Mouse (Mus musculus) heart, embryonic 10.5 days (tissue): ENCODE measurements around the gene Olfr1336. TPM values are rescaled to one million over a fixed set of nuclear protein-coding genes. Genes with fewer than 3 reads are reported as not detected.

ENCODE experiments used
- DNase-seq: peaks from one replicate; pipeline ENCODE4 v3.0.0-alpha.2; 2017; ENCODE audit warnings: low spot score
- H3K27ac ChIP-seq: fragments of 300-500 bp; sonication (generic); 2 replicates; pipeline ENCODE4 v1.5.1; 2016; ENCODE audit warnings: mild to moderate bottlenecking
- H3K27me3 ChIP-seq: fragments of 300-500 bp; sonication (generic); 2 replicates; pipeline ENCODE4 v1.6.1; 2016; ENCODE audit warnings: mild to moderate bottlenecking; ENCODE audit not compliant: poor library complexity, insufficient read depth, severe bottlenecking
- H3K36me3 ChIP-seq: fragments of 300-500 bp; sonication (generic); 2 replicates; pipeline ENCODE4 v1.6.1; 2016; ENCODE audit warnings: mild to moderate bottlenecking, moderate library complexity
- H3K4me1 ChIP-seq: fragments of 300-500 bp; sonication (generic); 2 replicates; pipeline ENCODE4 v1.6.1; 2016; ENCODE audit warnings: mild to moderate bottlenecking
- H3K4me3 ChIP-seq: fragments of 300-500 bp; sonication (generic); 2 replicates; pipeline ENCODE4 v1.5.1; 2016; ENCODE audit warnings: mild to moderate bottlenecking, moderate library complexity
- H3K9me3 ChIP-seq: fragments of 300-500 bp; sonication (generic); 2 replicates; pipeline ENCODE4 v1.6.1; 2016; ENCODE audit warnings: mild to moderate bottlenecking, moderate library complexity
- WGBS: fragments of 180-500 bp; shearing (Covaris S2); methylation state at CpG from one replicate; pipeline ENCODE4 v1.1.7; 2016; 5-methylcytosine and 5-hydroxymethylcytosine counted together
- polyA plus RNA-seq: library from polyadenylated mRNA; unstranded; fragments of >200 nt; fragmentation: Nextera tagmentation; extraction: Ambion mirVana; gene quantifications from 2 replicates; pipeline ENCODE4 v1.2.1, GENCODE M21; 2016

The Olfr1336 gene
- polyA plus RNA-seq, 1 experiment from 2014 or later = not detected

DNA sequence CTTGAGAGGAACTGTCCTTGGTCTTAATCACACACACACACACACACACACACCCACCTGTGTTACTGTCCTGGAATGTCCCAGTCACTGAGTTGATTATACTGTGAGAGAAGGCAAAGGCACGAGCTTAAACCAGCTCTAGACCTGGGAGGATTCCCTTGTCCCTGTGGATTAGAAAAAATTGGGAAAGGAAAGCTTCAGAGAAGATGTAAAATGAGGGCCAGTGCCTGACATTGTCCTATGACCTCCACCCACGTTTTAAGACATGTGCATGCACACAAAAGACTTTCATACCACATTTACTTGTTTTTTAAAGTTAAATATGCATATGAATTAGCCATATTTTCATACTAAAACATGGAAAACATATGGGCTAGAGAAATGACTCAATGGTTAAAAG lies 30.9 kb downstream of the Olfr1336 start, which contains the start of gene Olfr5:
Olfr5 (minus strand) TSS at position 101 of the 400 bp plus-strand sequence.
- WGBS = 32% methylated on average over 2 of the region's 2 CpGs
- Histone ChIP-seq H3K27me3 (no peaks in the 10 kb centered on the region), H3K27ac (no peak within 1 kb of the TSS), H3K4me1 (no peaks in the 10 kb centered on the region), H3K9me3 (peaks cover 9% of the 10 kb centered on the region; the same call in 1 of the 2 replicates), H3K36me3 (no peaks in the 10 kb centered on the region), H3K4me3 (no peak within 1 kb of the TSS)
- DNase-seq = no peak

DNA sequence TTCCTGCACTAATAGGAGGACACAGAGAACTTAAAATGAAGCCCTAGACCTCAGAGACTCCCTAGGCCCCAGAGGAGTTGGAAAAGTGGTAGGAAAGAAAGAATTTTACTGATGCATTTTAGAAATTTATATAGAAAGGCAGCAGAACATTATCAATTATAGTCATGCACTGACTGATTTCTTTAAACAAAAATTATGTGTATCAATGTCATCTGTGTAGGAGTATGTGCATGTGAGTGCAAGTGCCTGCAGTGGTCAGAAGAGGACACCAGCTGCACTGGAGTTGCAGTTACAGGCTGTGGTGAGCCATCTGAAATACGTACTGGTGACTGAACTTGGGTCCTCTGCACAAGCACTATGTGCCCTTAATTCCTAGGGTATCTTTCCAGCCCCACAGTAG lies 43.7 kb downstream of the Olfr1336 start, which contains the start of gene Olfr1347:
Olfr1347 (minus strand) TSS at position 101 of the 400 bp plus-strand sequence.
- Histone ChIP-seq H3K27me3 (no peaks in the 10 kb centered on the region), H3K4me3 (no peak within 1 kb of the TSS), H3K27ac (no peak within 1 kb of the TSS), H3K4me1 (no peaks in the 10 kb centered on the region), H3K36me3 (no peaks in the 10 kb centered on the region), H3K9me3 (peaks cover 15% of the 10 kb centered on the region; the same call in 1 of the 2 replicates)
- WGBS = 50% methylated on average over 1 of the region's 1 CpGs
- DNase-seq = no peak

DNA sequence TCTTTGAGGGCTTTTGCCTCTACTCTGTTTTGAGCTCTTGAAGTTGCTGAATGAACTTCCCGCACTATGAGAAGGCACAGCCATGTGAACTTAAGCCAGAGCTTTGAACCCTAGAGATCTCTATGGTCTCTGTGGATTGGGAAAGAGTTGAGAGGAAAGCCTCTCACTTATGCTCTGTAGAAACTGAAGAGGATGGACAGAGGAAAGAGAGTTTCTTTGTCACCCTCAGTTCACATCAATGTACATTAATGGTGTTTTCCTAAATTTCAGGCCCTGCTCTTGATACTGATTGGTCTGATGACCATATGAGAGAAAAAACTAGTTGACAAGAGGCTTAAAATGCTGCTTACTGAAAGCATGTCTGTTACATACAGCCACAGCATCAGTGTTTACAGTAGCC lies 52.7 kb downstream of the Olfr1336 start, which contains the start of gene Olfr1348:
Olfr1348 (minus strand) TSS at position 101 of the 400 bp plus-strand sequence.
- no peaks in the 10 kb centered on the region for H3K36me3 ChIP-seq
- no peak within 1 kb of the TSS for H3K4me3 ChIP-seq
- no peaks in the 10 kb centered on the region for H3K4me1 ChIP-seq
- H3K27me3 ChIP-seq = no peaks in the 10 kb centered on the region
- peaks cover 4% of the 10 kb centered on the region; the same call in 1 of the 2 replicates for H3K9me3 ChIP-seq
- no peak within 1 kb of the TSS for H3K27ac ChIP-seq
- WGBS = 92% methylated on average over 1 of the region's 1 CpGs
- DNase-seq = no peak

Other genes starting within 250 kb of the Olfr1336 start
- gene Zscan5b, start 233.9 kb upstream of the Olfr1336 start, polyA plus RNA-seq = not detected in 2 replicates
- gene Epp13, start 203.5 kb upstream of the Olfr1336 start, polyA plus RNA-seq = not detected in 2 replicates
- 3.4 and 4.1 TPM in 2 replicates for gene Zfp667, start 169.6 kb upstream of the Olfr1336 start, polyA plus RNA-seq
- 4.9 and 5.3 TPM in 2 replicates for gene Zfp583, start 124.9 kb upstream of the Olfr1336 start, polyA plus RNA-seq
- gene Gm3854, start 112.4 kb upstream of the Olfr1336 start, polyA plus RNA-seq = 1.8 and 2.4 TPM in 2 replicates
- 0.83 and 1.3 TPM in 2 replicates for gene Zfp78, start 92.9 kb upstream of the Olfr1336 start, polyA plus RNA-seq
- 8.6 and 9.5 TPM in 2 replicates for gene Zfp28, start 72.9 kb upstream of the Olfr1336 start, polyA plus RNA-seq
- gene Smim17, start 57.5 kb upstream of the Olfr1336 start, polyA plus RNA-seq = 0.18 and 0.21 TPM in 2 replicates
- gene Gm20715, start 45.9 kb upstream of the Olfr1336 start, polyA plus RNA-seq = not detected in 2 replicates
- not detected in 2 replicates for gene Olfr1344, start 17.5 kb upstream of the Olfr1336 start, polyA plus RNA-seq
- gene Olfr1346, start 10.9 kb downstream of the Olfr1336 start, polyA plus RNA-seq = not detected in 2 replicates
- not detected in 2 replicates for gene Olfr5, start 30.8 kb downstream of the Olfr1336 start, polyA plus RNA-seq
- not detected in 2 replicates for gene Olfr1347, start 43.6 kb downstream of the Olfr1336 start, polyA plus RNA-seq
- not detected in 2 replicates for gene Olfr1348, start 52.6 kb downstream of the Olfr1336 start, polyA plus RNA-seq
- not detected in 2 replicates for gene Olfr1349, start 66.8 kb downstream of the Olfr1336 start, polyA plus RNA-seq
- gene Olfr1350, start 108.7 kb downstream of the Olfr1336 start, polyA plus RNA-seq = not detected in 2 replicates
- gene Zim1, start 240.3 kb downstream of the Olfr1336 start, polyA plus RNA-seq = 9.4 and 17.2 TPM in 2 replicates